Mouse (Mus musculus) megakaryocyte, embryonic 14.5 days (primary cell): ENCODE data around the gene Ubn1.

Experiments used
- FLI1 ChIP-seq: IDR thresholded peaks from 2 replicates; pipeline ENCODE4 v1.6.1; 2012; ENCODE audit warnings: low read length, inconsistent platforms, mixed read lengths
- GATA1 ChIP-seq: IDR thresholded peaks from 3 replicates; pipeline ENCODE4 v1.6.1; 2012; ENCODE audit warnings: mixed read lengths, low read length, inconsistent platforms, borderline replicate concordance

DNA sequence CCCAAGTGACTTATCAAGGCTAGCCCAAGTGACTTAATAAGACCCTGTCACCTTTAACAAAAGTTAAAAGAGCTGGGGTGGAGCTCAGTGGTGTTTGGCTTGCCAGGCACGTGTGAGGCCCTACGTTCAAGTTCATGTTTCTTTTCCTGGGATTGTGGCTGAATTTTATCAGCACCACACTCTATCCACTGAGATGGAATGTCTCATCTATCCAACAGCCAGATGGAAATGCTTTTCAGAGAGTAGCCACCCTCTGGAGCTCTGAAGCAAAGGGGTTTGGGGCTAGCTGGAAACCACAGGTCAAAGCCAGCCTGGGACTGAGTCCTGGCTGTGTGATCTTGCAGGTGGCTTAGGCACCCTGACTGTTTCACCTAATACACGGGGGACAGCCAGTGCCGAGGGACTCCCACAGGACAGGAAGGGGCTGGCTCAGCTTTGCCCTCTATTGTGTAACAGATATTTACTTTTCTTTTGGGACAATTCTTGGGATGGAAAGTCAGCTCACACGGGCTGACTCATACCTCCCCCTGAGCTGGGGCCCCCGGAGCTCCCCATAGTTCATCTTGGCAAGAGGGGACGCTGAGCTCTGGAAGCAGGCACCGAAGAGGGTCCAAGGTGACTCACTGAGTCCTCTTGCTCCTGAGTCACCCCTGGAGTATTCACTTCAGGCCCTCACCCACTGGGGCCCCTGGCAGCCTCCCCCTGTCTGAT lies 85.8 kb downstream of the Ubn1 start:
- no peak for TF ChIP-seq GATA1
- no peak for TF ChIP-seq FLI1
